Mouse (Mus musculus) erythroblast, embryonic 14.5 days (primary cell): Measurements from ENCODE around the gene 9930104L06Rik. TPM values are rescaled to one million over a fixed set of nuclear protein-coding genes. Genes with fewer than 3 reads are reported as not detected.

ENCODE experiments used
- H3K27me3 ChIP-seq: 2 replicates; pipeline ENCODE4 v1.6.1; 2012; ENCODE audit warnings: inconsistent platforms; ENCODE audit not compliant: control insufficient read depth
- H3K36me3 ChIP-seq: 2 replicates; pipeline ENCODE4 v1.6.1; 2012; ENCODE audit warnings: mild to moderate bottlenecking, inconsistent platforms; ENCODE audit not compliant: control insufficient read depth
- H3K4me1 ChIP-seq: 2 replicates; pipeline ENCODE4 v1.6.1; 2012; ENCODE audit warnings: inconsistent platforms; ENCODE audit not compliant: control insufficient read depth
- H3K4me3 ChIP-seq: replicated peaks from 2 replicates; pipeline ENCODE3; 2012; ENCODE audit warnings: moderate library complexity, mild to moderate bottlenecking, inconsistent platforms
- H3K9me3 ChIP-seq: 2 replicates; pipeline ENCODE4 v1.6.1; 2012; ENCODE audit warnings: low read length, inconsistent platforms, mixed read lengths; ENCODE audit not compliant: control insufficient read depth
- GATA1 ChIP-seq: IDR thresholded peaks from 2 replicates; pipeline ENCODE4 v1.6.1; 2012; ENCODE audit warnings: low read length, inconsistent platforms, mixed read lengths
- TAL1 ChIP-seq: IDR thresholded peaks from 3 replicates; pipeline ENCODE4 v1.6.1; 2012; ENCODE audit warnings: low read length, inconsistent platforms, mixed read lengths
- polyA plus RNA-seq: library from polyadenylated mRNA; stranded (reverse); fragments of >175 nt; gene quantifications from 2 replicates; pipeline ENCODE4 v1.2.3, GENCODE M21; 2012

Gene 9930104L06Rik
- polyA plus RNA-seq, 1 experiment: 0.61 TPM

GRCm38 (mm10) chr4:124953546-124953945 lies 16.7 kb downstream of the 9930104L06Rik start:
- no peaks in the 10 kb centered on the region for H3K4me1 ChIP-seq
- TF ChIP-seq GATA1 (no peak), TAL1 (no peak)
- no peaks in the 10 kb centered on the region for H3K9me3 ChIP-seq
- no peaks in the 10 kb centered on the region for H3K36me3 ChIP-seq
- H3K4me3 ChIP-seq: no peak overlapping the region
- H3K27me3 ChIP-seq: no peaks in the 10 kb centered on the region

GRCm38 (mm10) chr4:124957284-124957683 lies 20.4 kb downstream of the 9930104L06Rik start:
- no peak for TF ChIP-seq GATA1
- TF ChIP-seq TAL1: no peak
- Histone ChIP-seq H3K27me3 (no peaks in the 10 kb centered on the region), H3K36me3 (no peaks in the 10 kb centered on the region), H3K4me1 (no peaks in the 10 kb centered on the region), H3K4me3 (no peak overlapping the region), H3K9me3 (no peaks in the 10 kb centered on the region)

GRCm38 (mm10) chr4:124959062-124959461 lies 22.2 kb downstream of the 9930104L06Rik start:
- H3K4me1 ChIP-seq: no peaks in the 10 kb centered on the region
- H3K36me3 ChIP-seq: no peaks in the 10 kb centered on the region

GRCm38 (mm10) chr4:124960940-124961339 lies 24.1 kb downstream of the 9930104L06Rik start:
- Histone ChIP-seq H3K9me3 (no peaks in the 10 kb centered on the region), H3K4me3 (no peak overlapping the region), H3K36me3 (no peaks in the 10 kb centered on the region), H3K27me3 (no peaks in the 10 kb centered on the region), H3K4me1 (no peaks in the 10 kb centered on the region)
- no peak for TF ChIP-seq TAL1

More at GRCm38 (mm10) chr4:124959062-124959461, 22.2 kb downstream of the 9930104L06Rik start:
- Histone ChIP-seq H3K4me3 (no peak overlapping the region), H3K9me3 (no peaks in the 10 kb centered on the region), H3K27me3 (no peaks in the 10 kb centered on the region)
- no peak for TF ChIP-seq GATA1
- TF ChIP-seq TAL1: no peak

- H3K36me3 ChIP-seq: no peaks in the 10 kb centered on the region
- no peak overlapping the region for H3K4me3 ChIP-seq
- H3K4me1 ChIP-seq: no peaks in the 10 kb centered on the region
- TF ChIP-seq GATA1 (no peak), TAL1 (no peak)
- no peaks in the 10 kb centered on the region for H3K9me3 ChIP-seq
- no peaks in the 10 kb centered on the region for H3K27me3 ChIP-seq
Measured at GRCm38 (mm10) chr4:124962576-124962975, 25.7 kb downstream of the 9930104L06Rik start.

GRCm38 (mm10) chr4:124964912-124965599 lies 28.2 kb downstream of the 9930104L06Rik start:
- no peaks in the 10 kb centered on the region for H3K36me3 ChIP-seq
- H3K9me3 ChIP-seq: no peaks in the 10 kb centered on the region
- H3K27me3 ChIP-seq: peaks cover 4% of the 10 kb centered on the region; the same call in 1 of the 2 replicates
- no peak for TF ChIP-seq GATA1
- TF ChIP-seq TAL1: no peak
- H3K4me3 ChIP-seq: no peak overlapping the region
- H3K4me1 ChIP-seq: no peaks in the 10 kb centered on the region

- H3K27me3 ChIP-seq: peaks cover 4% of the 10 kb centered on the region; the same call in 1 of the 2 replicates
- H3K36me3 ChIP-seq: no peaks in the 10 kb centered on the region
- TF ChIP-seq TAL1 (no peak), GATA1 (no peak)
- H3K9me3 ChIP-seq: no peaks in the 10 kb centered on the region
- H3K4me1 ChIP-seq: no peaks in the 10 kb centered on the region
- H3K4me3 ChIP-seq: no peak overlapping the region
Measured at GRCm38 (mm10) chr4:124968711-124969110, 31.9 kb downstream of the 9930104L06Rik start.

GRCm38 (mm10) chr4:124969219-124969848 lies 32.5 kb downstream of the 9930104L06Rik start:
- Histone ChIP-seq H3K36me3 (no peaks in the 10 kb centered on the region), H3K4me3 (no peak overlapping the region), H3K9me3 (no peaks in the 10 kb centered on the region), H3K4me1 (no peaks in the 10 kb centered on the region), H3K27me3 (peaks cover 4% of the 10 kb centered on the region; the same call in 1 of the 2 replicates)
- TF ChIP-seq GATA1 (no peak), TAL1 (no peak)

- Histone ChIP-seq H3K9me3 (no peaks in the 10 kb centered on the region), H3K27me3 (peaks cover 4% of the 10 kb centered on the region; the same call in 1 of the 2 replicates), H3K4me3 (no peak overlapping the region), H3K4me1 (no peaks in the 10 kb centered on the region), H3K36me3 (no peaks in the 10 kb centered on the region)
- TF ChIP-seq GATA1: no peak
- no peak for TF ChIP-seq TAL1
Measured at GRCm38 (mm10) chr4:124970194-124970593, 33.3 kb downstream of the 9930104L06Rik start.

- H3K4me1 ChIP-seq: no peaks in the 10 kb centered on the region
- no peaks in the 10 kb centered on the region for H3K36me3 ChIP-seq
- TF ChIP-seq GATA1 (no peak), TAL1 (no peak)
- no peaks in the 10 kb centered on the region for H3K9me3 ChIP-seq
- H3K27me3 ChIP-seq: peaks cover 4% of the 10 kb centered on the region; the same call in 1 of the 2 replicates
- H3K4me3 ChIP-seq: no peak overlapping the region
Measured at GRCm38 (mm10) chr4:124970677-124971076, 33.8 kb downstream of the 9930104L06Rik start.
